Mouse (Mus musculus) C3H10T1/2 (cell line): Measurements from ENCODE around the gene Slfn14. TPM values are rescaled to one million over a fixed set of nuclear protein-coding genes. Genes with fewer than 3 reads are reported as not detected.

ENCODE experiments used
- polyA plus RNA-seq, 2 experiments: library from polyadenylated mRNA; unstranded; fragments of >200 nt; fragmentation: generic; extraction: Trizol; gene quantifications; one replicate each; pipeline ENCODE4 v1.2.1; 2012; ENCODE audit warnings: missing spikeins in 2 of 2

The Slfn14 gene
- polyA plus RNA-seq = not detected

DNA sequence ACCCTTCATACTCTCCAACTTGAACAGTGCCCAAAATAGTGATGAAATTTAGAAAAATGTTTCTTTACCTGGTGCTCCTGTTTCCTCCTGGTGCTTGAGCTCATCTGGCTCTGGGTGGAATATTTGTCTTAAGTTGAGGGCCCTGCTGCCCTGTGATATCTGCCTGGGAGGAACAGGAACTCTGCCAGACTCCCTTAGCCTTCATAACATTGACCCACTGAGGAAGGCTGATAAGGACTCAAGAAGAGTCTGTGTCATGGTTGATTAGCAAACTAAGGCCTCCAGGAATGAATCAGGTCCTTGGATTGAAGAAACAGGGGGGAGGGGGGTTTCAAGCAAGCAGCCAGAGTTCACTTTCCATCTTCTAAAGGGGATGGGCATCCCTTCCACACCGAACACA, at the start of gene Slfn14:
TSS of gene Slfn14 (minus strand) at position 161 of the 400 bp plus-strand sequence.

DNA sequence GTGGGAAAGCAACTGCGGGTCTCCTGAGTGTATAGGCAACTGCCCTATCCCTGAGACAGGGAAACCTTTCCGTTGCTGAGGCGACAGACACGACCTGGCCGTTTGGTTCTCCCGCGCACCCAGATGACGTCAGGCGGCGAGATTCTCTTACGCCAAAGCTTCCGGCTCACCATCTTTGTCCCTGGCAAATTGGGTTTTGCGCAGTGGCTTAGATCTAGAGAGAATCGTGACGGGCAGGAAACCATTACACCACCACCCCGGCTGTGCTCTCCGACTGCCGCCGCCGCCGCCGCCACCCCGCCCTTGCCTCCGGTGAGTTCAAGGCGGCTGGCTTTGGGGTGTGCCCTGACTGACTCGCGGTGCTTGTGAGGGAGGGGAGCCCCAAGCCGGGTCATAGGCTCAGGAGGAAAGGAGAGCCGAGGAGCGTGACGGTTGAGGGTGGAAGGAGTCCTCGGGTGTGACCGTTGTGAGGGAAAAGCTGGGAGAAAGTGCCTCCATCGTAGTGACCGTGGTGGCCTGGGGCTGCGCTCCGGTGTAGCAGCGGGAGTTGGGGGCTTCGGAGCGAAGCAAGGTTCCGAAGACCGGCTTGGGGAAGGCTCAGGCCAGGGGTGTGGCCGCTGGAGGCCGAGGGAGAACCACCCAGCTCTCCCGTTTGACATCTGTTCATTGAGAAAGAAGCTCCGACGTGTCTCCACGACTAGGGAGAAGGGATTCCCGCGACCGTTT, 16.2 kb upstream of the Slfn14 start, which contains the start of gene Pex12:
TSS of gene Pex12 (minus strand) at position 61 of the 726 bp plus-strand sequence.

DNA sequence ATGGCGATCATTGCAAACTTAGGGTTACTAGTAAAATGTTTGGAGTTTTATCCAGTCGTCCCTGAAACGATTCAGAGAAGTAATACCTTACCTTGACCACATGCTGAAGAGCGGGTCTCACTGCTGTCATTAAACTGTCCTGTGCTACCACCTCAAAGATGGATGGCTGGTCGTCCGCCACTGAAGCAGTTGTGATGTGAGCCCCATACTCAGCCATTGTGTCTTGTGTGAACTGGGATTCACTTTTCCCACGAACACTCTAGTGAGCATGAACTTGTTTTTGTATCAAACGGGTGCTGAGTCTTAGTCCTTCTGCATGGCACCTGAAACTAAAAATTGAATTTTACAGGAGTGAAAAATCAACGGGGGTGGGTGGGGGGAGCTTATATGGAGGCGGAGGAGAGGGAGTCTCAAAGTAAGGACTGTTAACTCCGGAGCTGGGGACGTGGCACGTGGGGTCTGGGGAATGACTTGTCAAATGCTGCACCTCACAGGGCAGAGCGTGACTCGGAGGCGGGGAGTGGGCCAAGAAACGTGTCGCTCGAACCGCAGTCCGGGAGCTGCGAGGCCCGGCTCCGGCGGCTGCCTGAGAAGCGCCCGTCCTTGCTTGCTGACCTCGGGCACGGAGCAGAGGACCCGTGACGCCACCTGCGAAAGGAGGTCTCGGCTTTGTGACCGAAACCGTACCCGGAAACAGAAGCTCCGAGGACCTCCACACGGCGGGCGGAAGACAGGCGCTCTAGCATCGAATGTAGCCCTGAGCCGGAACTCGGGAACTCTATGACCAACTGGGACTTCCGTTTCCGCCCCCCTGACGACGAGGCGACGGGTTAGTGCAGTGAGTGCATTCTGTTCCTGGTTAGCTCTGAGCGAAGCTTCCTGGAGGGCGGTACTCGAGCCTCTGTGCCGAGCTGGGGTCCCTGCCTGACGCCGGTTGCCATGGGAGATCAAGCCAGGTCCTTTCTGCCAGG, 12.0 kb upstream of the Slfn14 start, which contains the start of gene Ap2b1:
TSS of gene Ap2b1 (plus strand) at position 800 of the 971 bp plus-strand sequence.

Other genes with a start within 250 kb of the Slfn14 start
- gene Slfn2, start 221.6 kb downstream of the Slfn14 start, polyA plus RNA-seq = under 1 TPM in 1 of 2 experiments, not detected in 1; 0.12 TPM
- gene Slfn1, start 169.9 kb downstream of the Slfn14 start, polyA plus RNA-seq = not detected
- gene Slfn4, start 111.5 kb downstream of the Slfn14 start, polyA plus RNA-seq = under 1 TPM; 0.01 to 0.07 TPM
- gene Slfn3, start 95.4 kb downstream of the Slfn14 start, polyA plus RNA-seq = under 1 TPM; 0.01 to 0.21 TPM
- 10 to 100 TPM; 20.7 to 83.3 TPM for gene Ap2b1, start 12.3 kb upstream of the Slfn14 start, polyA plus RNA-seq
- 1 to 10 TPM; 2.5 to 9.6 TPM for gene Pex12, start 15.9 kb upstream of the Slfn14 start, polyA plus RNA-seq
- under 1 TPM; 0.07 to 0.08 TPM for gene Rasl10b, start 122.4 kb upstream of the Slfn14 start, polyA plus RNA-seq
- gene Gas2l2, start 142.7 kb upstream of the Slfn14 start, polyA plus RNA-seq = under 1 TPM in 1 of 2 experiments, not detected in 1; 0.01 TPM
- gene 1700020L24Rik, start 151.0 kb upstream of the Slfn14 start, polyA plus RNA-seq = 10 to 100 TPM in 1 of 2 experiments, 1 to 10 TPM in 1; 4.0 to 14.1 TPM
- 1 to 10 TPM; 1.5 to 6.8 TPM for gene Mmp28, start 176.3 kb upstream of the Slfn14 start, polyA plus RNA-seq
- gene Taf15, start 186.4 kb upstream of the Slfn14 start, polyA plus RNA-seq = 10 to 100 TPM in 1 of 2 experiments, 1 to 10 TPM in 1; 5.6 to 36.5 TPM
- under 1 TPM in 1 of 2 experiments, not detected in 1; 0.04 TPM for gene Heatr9, start 235.4 kb upstream of the Slfn14 start, polyA plus RNA-seq
- gene Ccl5, start 243.8 kb upstream of the Slfn14 start, polyA plus RNA-seq = 10 to 100 TPM in 1 of 2 experiments, 1 to 10 TPM in 1; 4.4 to 79.3 TPM